Mouse (Mus musculus): ENCODE data around the gene Apln.

Gene Apln

DNA sequence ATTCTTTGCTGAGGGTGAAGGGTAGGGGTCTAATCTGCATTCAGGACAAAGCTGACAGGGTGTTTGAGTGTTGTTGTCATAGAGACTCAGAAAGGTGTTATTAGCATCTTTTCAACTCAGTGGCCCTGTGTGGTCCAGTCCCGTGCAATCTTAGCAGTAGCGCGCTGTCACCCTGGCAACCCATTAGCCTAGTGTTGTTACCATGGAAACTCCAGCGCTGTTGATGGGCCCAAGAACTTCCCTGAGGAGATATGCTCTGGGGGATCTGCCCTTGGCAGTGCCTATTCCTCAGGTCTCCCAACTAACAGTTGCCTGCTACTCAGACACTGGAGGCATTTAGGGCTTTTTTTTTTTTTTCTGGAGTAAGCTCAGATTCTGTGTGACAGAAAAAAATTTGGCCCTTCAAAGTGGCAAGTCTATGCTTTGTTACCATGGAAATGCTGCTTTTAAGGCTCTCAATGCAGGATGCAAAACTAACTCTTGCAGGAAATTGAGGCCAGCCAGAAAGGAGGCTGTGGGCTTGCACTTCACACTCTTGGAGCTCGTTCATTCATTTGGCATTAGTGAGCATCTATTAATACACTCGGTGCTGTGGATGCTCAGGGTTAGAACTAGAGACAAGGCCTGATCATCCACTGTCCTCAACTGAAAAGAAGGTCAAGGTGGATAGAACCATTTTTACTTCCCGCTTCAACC, 17.6 kb downstream of the Apln start:
- no peak for DNase-seq

DNA sequence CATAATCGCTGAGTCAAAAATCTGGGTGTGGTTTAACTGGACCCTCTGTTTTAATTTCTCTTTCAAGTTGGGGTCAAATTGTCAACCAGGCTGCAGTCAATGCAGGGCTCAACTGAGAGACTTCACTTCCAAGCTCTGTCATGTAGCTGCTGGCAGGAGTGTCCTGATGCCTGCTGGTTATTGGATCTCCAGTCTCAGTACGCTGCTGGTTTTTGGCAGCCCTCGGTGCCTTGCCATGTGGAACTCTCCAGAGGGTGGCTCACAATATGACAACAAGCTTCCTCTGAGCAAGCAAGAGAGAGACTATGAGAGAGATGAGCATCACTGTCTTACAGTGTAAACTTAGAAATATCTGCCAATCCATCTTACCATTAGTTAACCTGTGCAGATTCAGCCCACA, 23.0 kb downstream of the Apln start:
- DNase-seq: no peak

DNA sequence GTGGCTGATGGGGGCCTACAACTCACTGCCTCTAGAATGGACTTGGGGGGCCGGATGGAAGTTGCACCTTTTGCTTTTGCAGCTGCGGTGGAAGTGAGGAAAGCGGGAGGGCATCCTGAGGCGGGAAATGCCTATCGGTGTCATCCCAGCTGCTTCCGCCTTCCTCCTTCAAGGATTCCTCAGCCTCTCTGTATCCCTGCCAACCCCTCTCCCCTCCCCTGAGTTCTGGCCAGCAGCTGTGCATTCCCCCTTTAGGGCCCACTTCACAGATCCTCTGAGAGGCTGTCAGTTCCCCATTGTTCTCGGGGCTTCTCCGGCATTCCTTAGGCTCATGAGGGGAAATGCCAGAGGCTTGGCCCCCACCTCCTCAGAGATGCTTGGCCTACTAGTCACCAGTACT, 28.6 kb downstream of the Apln start:
- DNase-seq: no peak

DNA sequence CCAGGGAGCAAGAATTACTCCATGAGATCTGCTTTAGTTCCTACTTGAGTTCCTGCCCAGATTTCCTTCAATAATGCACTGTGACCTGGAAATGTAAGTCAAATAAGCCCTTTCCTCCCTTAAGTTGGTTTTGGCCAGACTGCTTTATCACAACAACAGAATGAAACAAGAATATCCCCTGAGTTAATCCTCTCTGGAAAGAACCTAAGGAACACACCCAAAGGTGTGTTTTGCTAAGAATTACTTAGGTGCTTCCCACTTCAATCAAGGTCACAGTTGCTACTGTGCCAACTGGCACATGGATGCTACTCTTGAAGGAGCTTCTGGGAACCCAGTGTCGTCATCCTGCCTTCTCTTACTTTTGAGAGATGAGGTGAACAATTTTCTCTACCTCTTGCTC, 29.9 kb downstream of the Apln start:
- no peak for DNase-seq

DNA sequence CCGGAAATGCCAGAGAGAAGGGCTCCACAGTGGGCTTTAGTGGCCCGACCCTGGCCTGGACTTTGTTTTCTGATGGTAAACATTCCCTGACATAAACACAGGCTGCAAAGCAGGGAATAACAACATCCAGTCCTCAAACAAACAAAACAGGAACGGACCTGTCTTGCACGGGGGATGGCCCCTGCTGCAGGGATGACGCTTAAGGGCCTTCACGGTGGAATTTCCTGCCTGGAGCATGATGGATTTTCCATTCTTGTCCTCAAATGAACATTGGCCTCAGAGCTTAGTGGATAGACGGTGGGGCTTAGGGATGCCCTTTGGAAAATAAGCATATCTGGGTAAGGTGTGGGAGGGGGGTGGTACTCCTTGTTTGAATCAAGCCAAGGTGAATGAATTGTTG, 33.5 kb downstream of the Apln start:
- no peak for DNase-seq

- DNase-seq: no peak
Measured at GRCm38 (mm10) chrX:47998412-47998811, 36.2 kb downstream of the Apln start.

- DNase-seq: peak; percentile 72
Measured at GRCm38 (mm10) chrX:47992606-47993005, 42.0 kb downstream of the Apln start.

GRCm38 (mm10) chrX:47988024-47988423, 46.6 kb downstream of the Apln start:
- DNase-seq: no peak

GRCm38 (mm10) chrX:47985000-47985619, 49.5 kb downstream of the Apln start:
- peak; percentile 58 for DNase-seq

GRCm38 (mm10) chrX:47977078-47977477, 57.6 kb downstream of the Apln start:
- DNase-seq: no peak

DNA sequence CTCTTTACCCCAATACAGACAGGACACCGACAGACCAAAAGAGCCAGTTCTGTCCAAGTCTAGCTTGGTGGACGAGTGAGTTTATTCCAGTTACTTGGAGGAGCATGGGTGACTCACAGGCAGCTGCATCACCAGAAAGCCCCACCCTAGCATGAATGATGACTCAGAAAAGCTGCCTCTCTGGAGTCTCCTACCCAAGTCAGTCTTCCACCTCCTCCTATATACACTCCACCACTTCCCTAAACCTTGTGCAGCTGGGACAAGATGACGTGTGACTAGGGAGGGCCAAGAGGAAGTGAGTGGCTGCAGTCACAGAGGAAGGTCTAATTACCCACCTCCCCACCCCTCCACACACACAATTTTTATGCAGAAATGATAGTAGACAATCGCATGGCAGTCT, 58.1 kb downstream of the Apln start:
- no peak for DNase-seq
